Comparison of ENCODE assay signal across 9 mouse cellular contexts in the genomic region with DNA sequence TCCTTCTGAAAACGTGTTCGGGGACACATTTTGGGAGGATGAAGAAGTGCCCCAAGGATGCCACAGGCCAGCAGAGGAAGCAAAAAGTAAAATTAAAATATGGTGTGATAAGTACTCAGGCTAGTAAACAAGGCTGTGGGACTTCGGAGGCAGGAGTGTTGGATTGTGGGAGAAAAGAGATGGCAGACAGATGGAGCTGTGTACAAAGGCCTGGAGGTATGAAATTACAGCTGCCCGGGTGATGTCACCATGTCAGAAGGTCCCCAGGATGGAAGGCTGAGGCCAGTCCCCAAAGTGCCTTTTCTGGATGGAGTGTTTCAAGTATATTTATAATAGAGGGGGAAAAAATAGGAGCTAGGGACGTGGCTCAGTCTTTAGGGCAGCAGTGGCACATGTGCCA.
DNase-seq lines count a peak whose midpoint lies in the region; ATAC-seq and TF ChIP-seq lines count a peak whose summit lies in the region.
"Had no signal": no experiment of that assay in that cellular context is flagged by ENCODE, and none has a peak within 500 bp of the region (broad histone marks: within the 10 kb centered on the region; RNA-seq: fewer than 3 reads in every experiment).

No protein-coding gene starts in this region.

- H3K4me1 ChIP-seq in cerebellum, adult 2 months (ENCODE audit: control insufficient read depth, insufficient read depth, low read length): peaks cover 48% of the 10 kb centered on the region
- peaks cover 44% of the 10 kb centered on the region for H3K4me1 ChIP-seq in lung, embryonic 15.5 days
- peaks cover 22% of the 10 kb centered on the region for H3K4me1 ChIP-seq in limb, embryonic 12.5 days (replicated peaks)
- H3K4me1 ChIP-seq in stomach, embryonic 16.5 days (ENCODE audit: control insufficient read depth, insufficient read depth, low read length): peaks cover 29% of the 10 kb centered on the region

- H3K4me3 ChIP-seq in cerebellum, adult 2 months (replicated peaks; ENCODE audit: insufficient read depth, low read depth, low read length): peak overlapping the region; percentile 92
- no peak overlapping the region for H3K4me3 ChIP-seq in lung, embryonic 15.5 days
- H3K4me3 ChIP-seq in limb, embryonic 12.5 days (replicated peaks): no peak overlapping the region
- no peak overlapping the region; the same call in 1 of the 2 replicates for H3K4me3 ChIP-seq in stomach, embryonic 16.5 days (replicated peaks; ENCODE audit: low read length)

- ATAC-seq in cerebellum, adult (ENCODE audit: insufficient number of reproducible peaks, low FRiP score, low TSS enrichment): no peak
- no peak for ATAC-seq in lung, embryonic 15.5 days (ENCODE audit: borderline replicate concordance, extremely low read depth, low FRiP score, low TSS enrichment)
- no peak for ATAC-seq in limb, embryonic 12.5 days (ENCODE audit: insufficient number of reproducible peaks, insufficient read depth, low FRiP score, low TSS enrichment, low read depth)
- no peak for ATAC-seq in stomach, embryonic 16.5 days (ENCODE audit: insufficient read depth, low FRiP score)

- peak overlapping the region; percentile 91 for H3K4me2 ChIP-seq in lung, embryonic 15.5 days
- peak overlapping the region; percentile 93 for H3K4me2 ChIP-seq in limb, embryonic 12.5 days
- H3K4me2 ChIP-seq in stomach, embryonic 16.5 days (ENCODE audit: low read depth, low read length): peak overlapping the region; percentile 77; the same call in 1 of the 2 replicates

- H3K36me3 ChIP-seq in lung, embryonic 15.5 days: no peaks in the 10 kb centered on the region
- no peaks in the 10 kb centered on the region for H3K36me3 ChIP-seq in limb, embryonic 12.5 days
- H3K36me3 ChIP-seq in stomach, embryonic 16.5 days (ENCODE audit: control insufficient read depth, insufficient read depth, low read length): no peaks in the 10 kb centered on the region
- H3K36me3 ChIP-seq: liver, embryonic 15.5 days had no signal

- H3K9ac ChIP-seq in lung, embryonic 15.5 days: 0 out of 2 replicates have a peak overlapping the region, but pooled peaks have one; percentile 94
- no peak overlapping the region for H3K9ac ChIP-seq in limb, embryonic 12.5 days (replicated peaks)
- 0 out of 2 replicates have a peak overlapping the region, but pooled peaks have one; percentile 97 for H3K9ac ChIP-seq in stomach, embryonic 16.5 days (ENCODE audit: low read length)
- H3K9ac ChIP-seq: liver, embryonic 15.5 days had no signal

- DNase-seq in cerebellum, adult 2 months: no peak
- no peak for DNase-seq in lung, postnatal 36 days
- no peak for DNase-seq in layer of hippocampus, adult 11-12 months (ENCODE audit: low spot score)
- no peak for DNase-seq in kidney, postnatal 25 days

- no peaks in the 10 kb centered on the region for H3K27me3 ChIP-seq in cerebellum, adult 2 months (ENCODE audit: control insufficient read depth, insufficient read depth, low read length)
- no peaks in the 10 kb centered on the region for H3K27me3 ChIP-seq in lung, embryonic 15.5 days
- H3K27me3 ChIP-seq in limb, embryonic 12.5 days: peaks cover 6% of the 10 kb centered on the region; the same call in 1 of the 2 replicates
- no peaks in the 10 kb centered on the region for H3K27me3 ChIP-seq in stomach, embryonic 16.5 days (ENCODE audit: control insufficient read depth, insufficient read depth, low read length)

- no peak for TF ChIP-seq CTCF in cerebellum, adult 2 months (IDR thresholded peaks at IDR 0.05; ENCODE audit: borderline replicate concordance, insufficient read depth, low read depth, low read length)

- H3K27ac ChIP-seq in cerebellum, adult 2 months (ENCODE audit: insufficient read depth, low read length): peak overlapping the region; percentile 100; the same call in 1 of the 2 replicates
- peak overlapping the region; percentile 100; the same call in 1 of the 2 replicates for H3K27ac ChIP-seq in lung, embryonic 15.5 days
- peak overlapping the region; percentile 98; the same call in 1 of the 2 replicates for H3K27ac ChIP-seq in limb, embryonic 12.5 days
- H3K27ac ChIP-seq in stomach, embryonic 16.5 days (ENCODE audit: low read length): peak overlapping the region; percentile 99

- no peak for TF ChIP-seq POLR2A in cerebellum, adult 2 months (IDR thresholded peaks at IDR 0.05; ENCODE audit: borderline replicate concordance, insufficient read depth, low read length)

- no peaks in the 10 kb centered on the region for H3K9me3 ChIP-seq in lung, embryonic 15.5 days
- no peaks in the 10 kb centered on the region for H3K9me3 ChIP-seq in limb, embryonic 12.5 days
- no peaks in the 10 kb centered on the region for H3K9me3 ChIP-seq in stomach, embryonic 16.5 days (replicated peaks; ENCODE audit: control insufficient read depth, low read length)
- H3K9me3 ChIP-seq: liver, embryonic 15.5 days had no signal

- WGBS in cerebellum, adult 2 months: 21% methylated on average over 5 of the region's 5 CpGs
- WGBS in lung, embryonic 15.5 days: 32% methylated on average over 5 of the region's 5 CpGs
- WGBS in limb, embryonic 12.5 days: 59% methylated on average over 5 of the region's 5 CpGs
- WGBS in stomach, embryonic 16.5 days: 38% methylated on average over 5 of the region's 5 CpGs
